Mouse (Mus musculus) ovary, adult 18-20 months (tissue): ENCODE measurements around the gene Snx21.

Source experiments
- DNase-seq: peaks from one replicate; pipeline ENCODE4 v3.0.0; 2022; ENCODE audit warnings: low spot score, mixed read lengths

Gene Snx21

DNA sequence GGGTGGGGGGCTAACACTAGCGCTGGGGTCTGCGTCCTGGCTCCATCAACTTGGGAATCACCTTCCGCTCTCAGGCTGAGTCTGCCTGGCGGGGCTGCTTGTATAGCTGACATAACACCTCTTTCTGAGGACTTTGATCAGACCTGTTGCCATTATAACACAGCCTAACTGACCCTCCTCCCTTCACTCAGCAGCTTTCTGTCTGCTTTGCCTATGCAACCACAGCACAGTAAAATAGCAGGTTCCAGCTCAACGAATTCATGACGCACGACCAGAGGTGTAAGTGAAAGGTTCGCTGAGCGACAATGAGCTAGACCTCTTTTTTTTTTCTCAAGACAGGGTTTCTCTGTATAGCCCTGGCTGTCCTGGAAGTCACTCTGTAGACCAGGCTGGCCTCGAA is 45.4 kb downstream of the Snx21 start:
- no peak for DNase-seq

GRCm38 (mm10) chr2:164832032-164832747 is 46.6 kb downstream of the Snx21 start:
- no peak for DNase-seq

- peak; percentile 74 for DNase-seq
These were observed 47.2 kb downstream of the Snx21 start, which contains the start of gene Ctsa for GRCm38 (mm10) chr2:164832748-164833301. Gene Ctsa, plus strand, starts transcription at chr2:164832873.

- DNase-seq: peak; percentile 85
These were observed 47.8 kb downstream of the Snx21 start, which contains the start of gene Neurl2 for GRCm38 (mm10) chr2:164833314-164833959. Gene Neurl2, minus strand, starts transcription at chr2:164833456.

DNA sequence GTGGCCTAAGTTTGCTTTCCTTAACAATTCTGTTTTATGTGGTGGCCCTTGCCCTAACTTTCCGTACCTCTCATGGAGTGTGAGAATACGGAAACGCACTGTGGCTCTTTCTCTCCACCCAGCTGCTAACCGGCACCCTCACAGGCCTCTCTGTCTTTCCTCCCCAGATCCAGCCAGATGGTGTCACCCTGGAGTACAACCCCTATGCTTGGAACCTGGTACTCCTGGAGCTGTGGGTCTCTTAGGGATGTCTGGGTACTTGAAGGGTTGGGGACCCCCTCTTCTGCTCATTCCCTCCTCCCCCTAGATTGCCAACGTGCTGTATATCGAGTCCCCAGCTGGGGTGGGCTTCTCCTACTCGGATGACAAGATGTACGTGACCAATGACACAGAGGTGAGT is 48.9 kb downstream of the Snx21 start:
- no peak for DNase-seq

DNA sequence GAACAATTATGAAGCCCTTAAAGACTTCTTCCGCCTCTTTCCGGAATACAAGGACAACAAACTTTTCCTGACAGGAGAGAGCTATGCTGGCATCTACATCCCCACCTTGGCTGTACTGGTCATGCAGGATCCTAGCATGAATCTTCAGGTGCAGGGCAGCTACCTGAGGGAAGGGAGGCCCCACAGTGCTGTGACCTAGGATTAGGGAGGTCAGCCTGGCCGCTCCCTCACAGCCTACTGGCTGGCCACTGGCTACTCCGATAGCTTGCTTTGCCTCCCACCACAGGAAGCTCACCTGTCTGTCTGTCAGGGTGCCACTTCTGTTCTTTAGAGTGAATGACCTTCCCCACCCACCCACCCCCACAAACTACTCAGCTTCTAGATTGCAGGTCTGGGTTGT is 49.5 kb downstream of the Snx21 start:
- DNase-seq: no peak
